ENCODE assay signal across 8 mouse cellular contexts in genomic region chr10:59894251-59895160, GRCm38 (mm10). TPM values are rescaled to one million over a fixed set of nuclear protein-coding genes. Genes with fewer than 3 reads are reported as not detected.
A peak's percentile ranks its signal among the peaks of the same experiment; 100 is the strongest.
DNase-seq lines count a peak whose midpoint lies in the region; ATAC-seq and TF ChIP-seq lines count a peak whose summit lies in the region.

No protein-coding gene starts in this region.

- TF ChIP-seq EP300 in heart, postnatal 0 days (IDR thresholded peaks at IDR 0.05; ENCODE audit: low read depth): no peak

- H3K36me3 ChIP-seq in E14TG2a.4 (ENCODE audit: insufficient read depth, low read length): peaks cover 88% of the 10 kb centered on the region
- H3K36me3 ChIP-seq in embryonic facial prominence, embryonic 14.5 days (ENCODE audit: control insufficient read depth, insufficient read depth, low read length): peaks cover 82% of the 10 kb centered on the region
- H3K36me3 ChIP-seq in heart, postnatal 0 days (replicated peaks; ENCODE audit: control insufficient read depth, insufficient read depth, low read length): peaks cover 70% of the 10 kb centered on the region

- H3K4me2 ChIP-seq in embryonic facial prominence, embryonic 14.5 days (ENCODE audit: low read depth, low read length): no peak overlapping the region
- no peak overlapping the region for H3K4me2 ChIP-seq in heart, postnatal 0 days (ENCODE audit: low read depth, low read length)

- H3K9ac ChIP-seq in embryonic facial prominence, embryonic 14.5 days (ENCODE audit: low read depth, low read length): no peak overlapping the region
- no peak overlapping the region for H3K9ac ChIP-seq in heart, postnatal 0 days (replicated peaks; ENCODE audit: low read depth, low read length)

- 80% methylated on average over 25 of the region's 25 CpGs for WGBS in embryonic facial prominence, embryonic 14.5 days
- 80% methylated on average over 25 of the region's 25 CpGs for whole genome bisulfite sequencing in heart, postnatal 0 days

- DNase-seq in adrenal gland, postnatal 14 days: peak; percentile 94
- DNase-seq in embryonic facial prominence, embryonic 14.5 days (ENCODE audit: low spot score): peak; percentile 88
- peak; percentile 86 for DNase-seq in heart, postnatal 0 days (ENCODE audit: low spot score)
- peak; percentile 75 to 80 for DNase-seq in layer of hippocampus, postnatal 36 days
- peak; percentile 84 to 89 for DNase-seq in lung, postnatal 4 days
- DNase-seq in right cerebral cortex, adult 2 months (ENCODE audit: low spot score in 2 of 2): peak; percentile 83 to 86
- peak; percentile 56 for DNase-seq in urinary bladder, postnatal 10 days (ENCODE audit: low spot score)

- H3K27me3 ChIP-seq in E14TG2a.4 (ENCODE audit: insufficient read depth, low read length): no peaks in the 10 kb centered on the region
- no peaks in the 10 kb centered on the region for H3K27me3 ChIP-seq in embryonic facial prominence, embryonic 14.5 days (replicated peaks; ENCODE audit: control insufficient read depth, insufficient read depth, low read length)
- no peaks in the 10 kb centered on the region for H3K27me3 ChIP-seq in heart, postnatal 0 days (ENCODE audit: control insufficient read depth, insufficient read depth, low read length)

- no peak for ATAC-seq in embryonic facial prominence, embryonic 14.5 days (ENCODE audit: low read depth)
- peak; percentile 26; the same call in 1 of the 2 replicates for ATAC-seq in heart, postnatal 0 days (ENCODE audit: insufficient read depth, low read depth)

- TF ChIP-seq CTCF in E14TG2a.4 (conservative IDR thresholded peaks at IDR 0.05; ENCODE audit: low read length): peak; percentile 87
- peak; percentile 98 for TF ChIP-seq CTCF in heart, postnatal 0 days (IDR thresholded peaks at IDR 0.05; ENCODE audit: low read depth)

- H3K4me1 ChIP-seq in E14TG2a.4 (replicated peaks; ENCODE audit: low read depth, low read length): peaks cover 93% of the 10 kb centered on the region
- peaks cover 20% of the 10 kb centered on the region for H3K4me1 ChIP-seq in embryonic facial prominence, embryonic 14.5 days (ENCODE audit: control insufficient read depth, insufficient read depth, low read length)
- peaks cover 29% of the 10 kb centered on the region for H3K4me1 ChIP-seq in heart, postnatal 0 days (ENCODE audit: control insufficient read depth, insufficient read depth)

- H3K9me3 ChIP-seq in E14TG2a.4 (ENCODE audit: low read length): no peaks in the 10 kb centered on the region
- H3K9me3 ChIP-seq in embryonic facial prominence, embryonic 14.5 days (ENCODE audit: control insufficient read depth, low read length): no peaks in the 10 kb centered on the region
- H3K9me3 ChIP-seq in heart, postnatal 0 days (replicated peaks; ENCODE audit: control insufficient read depth, low read length): no peaks in the 10 kb centered on the region

- H3K4me3 ChIP-seq in E14TG2a.4 (replicated peaks; ENCODE audit: low read length): no peak overlapping the region
- no peak overlapping the region for H3K4me3 ChIP-seq in embryonic facial prominence, embryonic 14.5 days (ENCODE audit: low read depth, low read length)
- no peak overlapping the region for H3K4me3 ChIP-seq in heart, postnatal 0 days (ENCODE audit: low read depth, low read length)

- H3K27ac ChIP-seq in embryonic facial prominence, embryonic 14.5 days (replicated peaks; ENCODE audit: low read depth, low read length): no peak overlapping the region
- H3K27ac ChIP-seq in heart, postnatal 0 days (ENCODE audit: low read depth): no peak overlapping the region

RNA-seq across cellular contexts. Expression of gene Dnajb12, which starts 15.2 kb away (rescaled TPM):
- total RNA-seq in adrenal gland, postnatal 14 days (2021): 49.5 and 50.6 TPM in 2 replicates
- 25.5 and 28.7 TPM in 2 replicates for polyA plus RNA-seq in embryonic facial prominence, embryonic 14.5 days (2014; fragmentation: Nextera tagmentation; extraction: Ambion mirVana)
- total RNA-seq in heart, postnatal 0 days (2014; rRNA removed; ENCODE audit: low replicate concordance): 48.5 and 50.0 TPM in 2 replicates
- polyA plus RNA-seq in heart, postnatal 0 days (2015; fragmentation: Nextera tagmentation; extraction: Ambion mirVana): 18.4 and 18.5 TPM in 2 replicates
- total RNA-seq in layer of hippocampus, postnatal 36 days (2021): 10 to 100 TPM; 48.0 to 48.3 TPM

RNA-seq across cellular contexts. Expression of gene Ddit4, which starts 57.1 kb away (rescaled TPM):
- 70.5 and 103 TPM in 2 replicates for total RNA-seq in adrenal gland, postnatal 14 days (2021)
- polyA plus RNA-seq in embryonic facial prominence, embryonic 14.5 days (2014; fragmentation: Nextera tagmentation; extraction: Ambion mirVana): 8.7 and 9.2 TPM in 2 replicates
- 30.3 and 35.6 TPM in 2 replicates for total RNA-seq in heart, postnatal 0 days (2014; rRNA removed; ENCODE audit: low replicate concordance)
- polyA plus RNA-seq in heart, postnatal 0 days (2015; fragmentation: Nextera tagmentation; extraction: Ambion mirVana): 17.0 and 17.4 TPM in 2 replicates
- 10 to 100 TPM; 89.5 to 96.2 TPM for total RNA-seq in layer of hippocampus, postnatal 36 days (2021)
